Mouse (Mus musculus): ENCODE results near the gene Aqp7. TPM values are rescaled to one million over a fixed set of nuclear protein-coding genes. Genes with fewer than 3 reads are reported as not detected.
A peak's percentile ranks its signal among the peaks of the same experiment; 100 is the strongest.

The Aqp7 gene
- polyA plus RNA-seq, 2 experiments, result 0.13 TPM; not detected in 1

- Histone ChIP-seq H3K27me3 (ENCODE audit: control insufficient read depth, insufficient read depth, low read length) (no peaks in the 10 kb centered on the region), H3K9me3 (ENCODE audit: control insufficient read depth, low read length) (no peaks in the 10 kb centered on the region), H3K4me3 (replicated peaks; ENCODE audit: low read length) (no peak overlapping the region; the same call in 1 of the 2 replicates), H3K27ac (replicated peaks; ENCODE audit: low read depth, low read length) (no peak overlapping the region), H3K36me3 (ENCODE audit: control insufficient read depth, insufficient read depth, low read length) (no peaks in the 10 kb centered on the region), H3K4me2 (replicated peaks; ENCODE audit: low read depth, low read length, severe bottlenecking) (peak overlapping the region; percentile 31), H3K4me1 (ENCODE audit: control insufficient read depth, insufficient read depth, low read length) (0 out of 2 replicates have a peak, but pooled peaks cover 3% of the 10 kb centered on the region), H3K9ac (ENCODE audit: low read depth, low read length, severe bottlenecking) (peak overlapping the region; percentile 28; the same call in 1 of the 2 replicates)
- ATAC-seq (ENCODE audit: low FRiP score, low read depth) (peak; percentile 81), DNase-seq (ENCODE audit: low spot score) (peak; percentile 99)
- WGBS, result 33% methylated on average over 16 of the region's 16 CpGs
- TF ChIP-seq POLR2A (IDR thresholded peaks at IDR 0.05; ENCODE audit: borderline replicate concordance, extremely low read depth, insufficient read depth, insufficient read length), result no peak
These were observed 3.1 kb upstream of the Aqp7 start for GRCm38 (mm10) chr4:41050726-41051675.

- Histone ChIP-seq H3K27me3 (ENCODE audit: control insufficient read depth, insufficient read depth, low read length) (no peaks in the 10 kb centered on the region), H3K4me3 (replicated peaks; ENCODE audit: low read length) (no peak overlapping the region), H3K36me3 (ENCODE audit: control insufficient read depth, insufficient read depth, low read length) (no peaks in the 10 kb centered on the region), H3K9me3 (ENCODE audit: control insufficient read depth, low read length) (no peaks in the 10 kb centered on the region), H3K27ac (replicated peaks; ENCODE audit: low read depth, low read length) (no peak overlapping the region), H3K4me1 (ENCODE audit: control insufficient read depth, insufficient read depth, low read length) (no peaks in the 10 kb centered on the region), H3K4me2 (replicated peaks; ENCODE audit: low read depth, low read length, severe bottlenecking) (no peak overlapping the region), H3K9ac (ENCODE audit: low read depth, low read length, severe bottlenecking) (no peak overlapping the region)
- DNase-seq (ENCODE audit: low spot score) (no peak), ATAC-seq (ENCODE audit: low FRiP score, low read depth) (no peak)
- no peak for TF ChIP-seq POLR2A (IDR thresholded peaks at IDR 0.05; ENCODE audit: borderline replicate concordance, extremely low read depth, insufficient read depth, insufficient read length)
- WGBS, result 62% methylated on average over 2 of the region's 2 CpGs
These were observed 987 bp upstream of the Aqp7 start for GRCm38 (mm10) chr4:41048926-41049325.

- no peaks in the 10 kb centered on the region for H3K9me3 ChIP-seq (ENCODE audit: control insufficient read depth, low read length)
- DNase-seq (ENCODE audit: low spot score), result no peak
- no peak overlapping the region for H3K4me3 ChIP-seq (replicated peaks; ENCODE audit: low read length)
- H3K36me3 ChIP-seq (ENCODE audit: control insufficient read depth, insufficient read depth, low read length), result no peaks in the 10 kb centered on the region
- H3K4me1 ChIP-seq (ENCODE audit: control insufficient read depth, insufficient read depth, low read length), result no peaks in the 10 kb centered on the region
- H3K27me3 ChIP-seq (ENCODE audit: control insufficient read depth, insufficient read depth, low read length), result no peaks in the 10 kb centered on the region
- H3K4me2 ChIP-seq (replicated peaks; ENCODE audit: low read depth, low read length, severe bottlenecking), result no peak overlapping the region
- 84% methylated on average over 13 of the region's 13 CpGs for WGBS
- no peak for TF ChIP-seq POLR2A (IDR thresholded peaks at IDR 0.05; ENCODE audit: borderline replicate concordance, extremely low read depth, insufficient read depth, insufficient read length)
- H3K9ac ChIP-seq (ENCODE audit: low read depth, low read length, severe bottlenecking), result no peak overlapping the region
- ATAC-seq (ENCODE audit: low FRiP score, low read depth), result no peak
- no peak overlapping the region for H3K27ac ChIP-seq (replicated peaks; ENCODE audit: low read depth, low read length)
These were observed 1.6 kb downstream of the Aqp7 start for GRCm38 (mm10) chr4:41046254-41046795.

- Histone ChIP-seq H3K27ac (replicated peaks; ENCODE audit: low read depth, low read length) (no peak overlapping the region), H3K4me3 (replicated peaks; ENCODE audit: low read length) (no peak overlapping the region), H3K27me3 (ENCODE audit: control insufficient read depth, insufficient read depth, low read length) (no peaks in the 10 kb centered on the region), H3K9ac (ENCODE audit: low read depth, low read length, severe bottlenecking) (no peak overlapping the region), H3K4me1 (ENCODE audit: control insufficient read depth, insufficient read depth, low read length) (no peaks in the 10 kb centered on the region), H3K36me3 (ENCODE audit: control insufficient read depth, insufficient read depth, low read length) (no peaks in the 10 kb centered on the region), H3K4me2 (replicated peaks; ENCODE audit: low read depth, low read length, severe bottlenecking) (no peak overlapping the region), H3K9me3 (ENCODE audit: control insufficient read depth, low read length) (no peaks in the 10 kb centered on the region)
- no peak for TF ChIP-seq POLR2A (IDR thresholded peaks at IDR 0.05; ENCODE audit: borderline replicate concordance, extremely low read depth, insufficient read depth, insufficient read length)
- ATAC-seq (ENCODE audit: low FRiP score, low read depth) (no peak), DNase-seq (ENCODE audit: low spot score) (no peak)
- WGBS, result 92% methylated on average over 3 of the region's 3 CpGs
These were observed 2.7 kb downstream of the Aqp7 start for GRCm38 (mm10) chr4:41045288-41045687.

GRCm38 (mm10) chr4:41043961-41044360, 4.0 kb downstream of the Aqp7 start:
- H3K4me3 ChIP-seq (replicated peaks; ENCODE audit: low read length), result no peak overlapping the region
- no peak overlapping the region for H3K27ac ChIP-seq (replicated peaks; ENCODE audit: low read depth, low read length)
- H3K27me3 ChIP-seq (ENCODE audit: control insufficient read depth, insufficient read depth, low read length), result no peaks in the 10 kb centered on the region
- no peak overlapping the region for H3K4me2 ChIP-seq (replicated peaks; ENCODE audit: low read depth, low read length, severe bottlenecking)
- H3K4me1 ChIP-seq (ENCODE audit: control insufficient read depth, insufficient read depth, low read length), result no peaks in the 10 kb centered on the region
- H3K9ac ChIP-seq (ENCODE audit: low read depth, low read length, severe bottlenecking), result no peak overlapping the region
- ATAC-seq (ENCODE audit: low FRiP score, low read depth), result no peak
- no peak for TF ChIP-seq POLR2A (IDR thresholded peaks at IDR 0.05; ENCODE audit: borderline replicate concordance, extremely low read depth, insufficient read depth, insufficient read length)
- no peaks in the 10 kb centered on the region for H3K9me3 ChIP-seq (ENCODE audit: control insufficient read depth, low read length)
- DNase-seq (ENCODE audit: low spot score), result no peak
- WGBS, result 76% methylated on average over 5 of the region's 5 CpGs
- no peaks in the 10 kb centered on the region for H3K36me3 ChIP-seq (ENCODE audit: control insufficient read depth, insufficient read depth, low read length)

Measured in limb, embryonic 14.5 days (tissue).